Mouse (Mus musculus): ENCODE results near the gene Otop2.

GRCm38 (mm10) chr11:115323354-115323753 lies 16.4 kb downstream of the Otop2 start:
- TF ChIP-seq E2F4 (IDR thresholded peaks at IDR 0.05; ENCODE audit: borderline replicate concordance, low read depth, low read length) (no peak), JUND (IDR thresholded peaks at IDR 0.05; ENCODE audit: low read depth, low read length) (no peak), EP300 (IDR thresholded peaks at IDR 0.05; ENCODE audit: low read depth in 1 of 2, low read length in 2 of 2) (no peak), POLR2A (IDR thresholded peaks at IDR 0.05; ENCODE audit: control insufficient read depth in 1 of 2, insufficient read depth in 1 of 2, low read depth in 1 of 2, low read length in 2 of 2, poor library complexity in 1 of 2) (no peak), MAFK (IDR thresholded peaks at IDR 0.05; ENCODE audit: borderline replicate concordance, low read depth, low read length) (no peak), CTCF (IDR thresholded peaks at IDR 0.05 in 2 of 3, conservative IDR thresholded peaks at IDR 0.05 in 1 of 3; ENCODE audit: control insufficient read depth in 1 of 3, insufficient read depth in 1 of 3, low read depth in 2 of 3, low read length in 3 of 3, poor library complexity in 1 of 3, severe bottlenecking in 1 of 3) (no peak), USF2 (IDR thresholded peaks at IDR 0.05; ENCODE audit: borderline replicate concordance in 1 of 2, insufficient read depth in 1 of 2, low read depth in 1 of 2, low read length in 2 of 2) (no peak), ZKSCAN1 (IDR thresholded peaks at IDR 0.05; ENCODE audit: low read depth, low read length) (no peak), HCFC1 (IDR thresholded peaks at IDR 0.05; ENCODE audit: low read depth, low read length) (no peak), CHD1 (IDR thresholded peaks at IDR 0.05; ENCODE audit: low read depth, low read length) (no peak)
